Mouse (Mus musculus) adrenal gland, postnatal 10 days (tissue): Measurements from ENCODE around the gene Ifit1bl2. TPM values are rescaled to one million over a fixed set of nuclear protein-coding genes. Genes with fewer than 3 reads are reported as not detected.
"Not testable (repeated sequence)": the region's sequence is repeated elsewhere in the genome, so short reads cannot be mapped to it uniquely, and the experiment has no call there.

Experiments used
- DNase-seq: peaks from one replicate; pipeline ENCODE4 v3.0.0; 2021; ENCODE audit warnings: mixed read lengths
- long read RNA-seq, 2 experiments: library from polyadenylated mRNA; stranded (forward); transcript quantifications; one replicate each; pipeline ENCODE4 v2.0.0; 2021
- total RNA-seq, 2 experiments: library from RNA; stranded (reverse); gene quantifications; 2 replicates each; pipeline ENCODE4 v1.2.3; 2021

The Ifit1bl2 gene
- under 1 TPM in 1 of 2 experiments, not detected in 1; 0.09 TPM for total RNA-seq
- long read RNA-seq, experiment 1, result 0 reads
- long read RNA-seq, experiment 2, result 0 reads

GRCm38 (mm10) chr19:34640623-34641022, at the start of gene Ifit1bl2, which contains the start of gene Ifit1:
Gene Ifit1bl2, minus strand, starts transcription at chr19:34640743.
Gene Ifit1, plus strand, starts transcription at chr19:34640871.
- peak; percentile 10 for DNase-seq

GRCm38 (mm10) chr19:34685530-34685929, 45.0 kb upstream of the Ifit1bl2 start:
- DNase-seq, result no peak

GRCm38 (mm10) chr19:34684857-34685256, 44.3 kb upstream of the Ifit1bl2 start:
- DNase-seq, result peak; percentile 73

DNA sequence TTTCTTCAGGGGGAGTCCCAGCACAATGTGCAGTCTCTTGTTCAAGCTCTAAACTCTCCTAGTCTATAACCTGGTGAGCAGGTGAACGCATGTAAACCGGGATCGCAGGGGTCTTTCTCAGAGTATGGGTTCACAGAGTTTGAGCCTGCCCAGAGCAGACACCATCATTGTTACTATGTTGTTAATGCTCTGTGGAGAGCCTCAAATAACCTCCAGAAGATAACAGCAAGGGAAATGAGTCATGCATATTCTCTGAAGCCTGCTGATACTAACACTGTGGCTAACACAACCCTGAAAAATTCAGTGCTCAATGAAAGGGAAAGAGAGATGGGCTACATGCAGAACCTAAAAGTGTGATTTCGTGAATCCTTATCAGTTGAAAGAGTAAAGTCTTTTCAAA, 37.9 kb upstream of the Ifit1bl2 start:
- no peak for DNase-seq

DNA sequence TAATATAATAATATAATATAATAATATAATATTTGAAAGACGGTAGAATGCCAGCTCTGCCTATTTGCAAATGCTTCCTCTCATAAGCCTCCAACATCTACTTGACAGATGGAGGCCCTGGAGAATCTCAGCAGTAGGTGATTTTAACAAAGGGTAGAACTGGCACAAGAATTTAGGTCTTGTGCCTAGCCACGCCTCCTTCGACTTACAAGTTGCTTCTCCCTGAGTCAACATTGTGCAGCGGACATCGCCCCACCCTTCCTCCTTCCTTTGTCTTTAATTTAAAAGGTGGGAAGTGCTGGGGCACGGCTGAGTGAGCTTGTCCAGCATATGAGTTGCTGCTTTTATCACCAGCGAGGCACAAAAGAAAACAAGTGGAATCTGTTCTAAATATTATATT, 32.9 kb upstream of the Ifit1bl2 start:
- DNase-seq, result peak; percentile 5

DNA sequence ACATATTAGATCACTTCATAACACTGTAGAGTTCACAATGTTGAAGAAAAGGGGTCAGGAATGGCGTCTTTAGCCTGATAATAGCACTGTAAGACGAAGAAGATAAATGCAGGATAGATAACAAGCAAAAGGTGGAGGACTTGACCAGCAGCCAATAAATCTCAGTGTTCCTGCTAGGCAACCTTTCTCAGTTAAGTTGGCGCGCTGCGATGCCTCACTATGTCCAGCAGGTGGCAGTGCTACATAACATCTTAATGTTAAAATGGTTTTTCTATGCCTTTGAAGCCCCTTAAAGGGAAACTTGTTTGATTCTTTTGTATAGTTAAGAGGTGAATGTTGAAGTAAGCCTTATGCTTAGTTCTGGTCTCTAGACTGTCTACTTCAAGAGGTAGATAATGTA, 25.6 kb upstream of the Ifit1bl2 start:
- peak; percentile 79 for DNase-seq

DNA sequence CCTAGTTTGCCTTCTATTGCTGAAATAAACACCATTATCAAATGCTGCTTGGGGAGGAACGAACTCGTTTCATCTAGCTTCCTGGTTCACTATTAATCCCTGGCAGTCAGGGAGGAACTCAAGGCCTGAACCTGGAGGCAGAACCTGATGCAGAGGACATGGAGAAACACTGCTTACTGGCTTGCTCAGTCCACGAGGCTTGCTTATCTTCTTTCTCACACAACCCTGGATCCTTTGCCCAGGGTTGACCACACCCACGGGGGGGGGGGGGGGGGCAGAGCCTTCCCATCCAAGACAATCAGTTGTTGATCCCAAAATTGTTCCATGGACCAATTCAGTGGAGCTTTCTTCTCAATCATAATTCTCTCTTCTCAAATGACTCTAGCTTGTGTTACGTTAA, 22.2 kb upstream of the Ifit1bl2 start:
- no peak for DNase-seq

- peak; percentile 76 for DNase-seq
Observed at GRCm38 (mm10) chr19:34662067-34662507, 21.5 kb upstream of the Ifit1bl2 start.

- peak; percentile 9 for DNase-seq
Observed at GRCm38 (mm10) chr19:34656511-34657298, 16.2 kb upstream of the Ifit1bl2 start.

DNA sequence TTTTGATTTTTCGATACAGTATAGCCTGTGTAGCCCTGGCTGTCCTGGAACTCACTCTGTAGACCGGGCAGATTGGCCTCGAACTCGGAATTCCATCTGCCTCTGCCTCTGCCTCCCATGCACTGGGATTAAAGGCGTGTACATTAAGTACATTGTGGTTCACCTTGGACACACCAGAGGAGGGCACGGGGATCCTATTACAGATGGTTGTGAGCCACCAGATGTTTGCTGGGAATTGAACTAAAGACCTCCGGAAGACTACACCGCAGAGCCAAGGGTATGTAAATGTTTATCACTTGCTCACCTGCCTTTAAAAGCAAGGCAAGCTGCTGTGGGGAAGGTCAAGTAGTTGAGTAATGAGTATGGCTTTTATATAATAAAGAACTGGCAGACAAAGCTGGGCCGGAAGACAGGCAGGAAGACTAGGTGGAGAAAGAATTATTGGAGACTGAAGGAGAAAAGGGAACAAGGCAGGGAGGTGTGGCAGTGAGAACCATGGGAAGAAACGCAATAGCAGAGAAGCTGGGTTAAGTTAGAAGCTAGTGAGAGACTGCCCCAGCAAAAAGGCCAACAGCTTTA, 14.8 kb upstream of the Ifit1bl2 start:
- DNase-seq, result no peak

- DNase-seq, result no peak
Observed at GRCm38 (mm10) chr19:34650997-34651396, 10.5 kb upstream of the Ifit1bl2 start.

GRCm38 (mm10) chr19:34650276-34650675, 9.7 kb upstream of the Ifit1bl2 start:
- DNase-seq, result no peak

- DNase-seq, result not testable (repeated sequence)
Observed at GRCm38 (mm10) chr19:34647630-34648029, 7.1 kb upstream of the Ifit1bl2 start.

GRCm38 (mm10) chr19:34642616-34643015, 2.1 kb upstream of the Ifit1bl2 start:
- DNase-seq, result no peak

DNA sequence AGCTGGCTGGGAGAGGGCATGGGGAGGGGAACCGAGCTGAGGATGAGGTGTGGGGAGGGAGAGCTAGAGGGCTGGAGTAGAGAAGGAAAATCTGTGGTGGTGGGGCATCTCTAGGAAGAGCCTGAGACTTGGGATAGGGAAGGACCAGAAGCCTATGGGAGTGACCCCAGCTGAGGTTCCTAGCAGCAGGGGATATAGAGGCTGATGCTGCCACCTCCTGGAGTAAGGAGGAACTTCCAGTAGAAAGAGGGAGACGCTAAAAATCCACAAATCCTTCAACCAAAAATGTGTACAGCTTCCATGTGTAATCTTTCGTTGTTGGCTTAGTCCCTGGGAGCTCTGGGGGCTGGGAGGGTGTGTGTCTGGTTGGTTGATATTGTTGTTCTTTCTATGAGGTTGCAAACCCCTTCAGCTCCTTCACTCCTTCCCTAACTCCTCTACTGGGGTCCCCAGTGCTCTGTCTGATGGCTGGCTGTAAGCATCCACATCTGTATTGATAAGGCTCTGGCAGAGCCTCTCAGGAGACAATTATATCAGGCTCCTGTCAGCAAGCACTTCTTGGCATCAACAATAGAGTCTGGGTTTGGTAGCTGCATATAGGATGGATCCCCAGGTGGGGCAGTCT, 3.5 kb downstream of the Ifit1bl2 start:
- peak; percentile 73 for DNase-seq

DNA sequence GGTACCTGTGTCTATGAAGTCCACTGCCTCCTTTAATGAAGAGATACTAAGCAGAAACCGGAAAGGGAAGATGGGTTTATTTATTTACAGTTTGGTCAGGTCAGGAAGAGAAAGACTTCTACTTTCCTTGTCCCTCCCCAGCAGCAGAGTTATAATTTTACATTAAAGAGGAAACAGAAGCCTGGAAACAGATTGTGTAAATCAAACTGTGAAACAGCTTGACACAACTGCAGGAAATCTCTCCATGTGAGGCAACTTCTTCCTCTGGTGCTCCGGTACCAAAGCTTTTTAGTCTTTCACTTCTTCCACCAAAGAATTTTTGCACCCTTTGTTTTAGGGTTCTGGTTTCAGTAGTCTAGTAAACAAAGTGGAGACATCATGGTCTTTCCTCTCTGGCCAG, 7.1 kb downstream of the Ifit1bl2 start:
- no peak for DNase-seq

GRCm38 (mm10) chr19:34631487-34631886, 9.1 kb downstream of the Ifit1bl2 start:
- DNase-seq, result no peak

- DNase-seq, result no peak
Observed at GRCm38 (mm10) chr19:34627496-34627895, 13.0 kb downstream of the Ifit1bl2 start.

DNA sequence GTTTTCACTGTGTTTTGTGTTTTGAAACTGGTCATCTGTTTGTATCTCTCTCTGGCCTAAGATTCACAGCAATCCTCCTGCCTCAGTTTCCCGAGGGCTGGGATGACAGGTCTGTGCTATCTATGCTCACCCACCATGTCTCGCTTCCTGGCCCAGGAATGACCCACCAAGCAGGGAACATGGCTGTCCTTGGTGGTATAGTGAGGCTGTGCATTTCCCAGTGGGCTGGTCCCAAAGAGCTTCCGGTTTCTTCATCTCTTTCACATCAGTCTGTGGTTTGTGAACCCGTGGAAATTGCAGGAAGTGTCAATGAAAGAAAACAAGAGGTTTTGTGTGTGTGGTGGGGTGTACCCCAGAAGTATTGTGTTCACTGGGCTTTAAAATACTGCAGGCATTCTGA, 15.9 kb downstream of the Ifit1bl2 start:
- no peak for DNase-seq

GRCm38 (mm10) chr19:34623781-34624180, 16.8 kb downstream of the Ifit1bl2 start:
- DNase-seq, result no peak

DNA sequence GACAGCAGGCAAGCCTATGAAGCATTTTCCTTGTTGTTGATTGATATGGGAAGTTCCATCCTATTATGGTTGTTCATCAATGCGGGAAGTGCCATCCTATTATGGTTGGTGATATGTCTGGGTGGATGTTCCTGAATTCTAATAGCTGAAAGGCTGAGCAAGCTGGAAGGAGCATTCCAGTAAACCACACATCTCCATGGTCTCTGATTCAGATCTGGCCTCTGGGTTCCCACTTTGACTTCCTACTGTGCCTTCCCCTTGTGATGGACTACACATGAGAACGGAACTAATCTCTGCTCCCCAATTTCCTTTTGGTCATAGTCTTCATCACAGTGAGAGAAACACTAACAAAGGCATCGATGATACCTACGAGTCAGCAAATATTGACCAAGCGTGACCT, 19.7 kb downstream of the Ifit1bl2 start:
- no peak for DNase-seq

- DNase-seq, result not testable (repeated sequence)
Observed at GRCm38 (mm10) chr19:34612243-34613001, 28.1 kb downstream of the Ifit1bl2 start.
